Mouse (Mus musculus) ovary, adult 18-20 months (tissue): ENCODE measurements around the gene Hist1h2ah.

ENCODE experiments used
- DNase-seq: peaks from one replicate; pipeline ENCODE4 v3.0.0; 2022; ENCODE audit warnings: low spot score, mixed read lengths

The Hist1h2ah gene

DNA sequence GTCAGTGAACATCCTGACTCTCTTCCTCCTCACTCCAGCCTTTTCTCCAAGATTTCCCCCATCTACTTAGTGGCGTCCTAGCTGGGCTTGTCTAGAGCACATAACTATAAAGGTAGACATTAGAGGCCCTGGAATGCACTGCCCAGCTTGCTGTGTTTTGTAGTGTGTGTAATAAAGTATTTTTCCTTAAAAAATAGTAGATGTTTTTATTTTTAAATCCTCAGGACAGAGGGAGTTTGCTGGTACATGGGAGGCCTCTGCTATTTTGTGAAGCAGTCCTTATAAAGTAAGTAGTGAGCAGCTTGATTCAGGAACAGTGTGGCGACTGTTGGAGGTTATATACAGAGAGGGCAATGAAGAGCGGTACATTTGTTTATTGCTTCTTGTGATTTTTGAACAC lies 26.7 kb downstream of the Hist1h2ah start:
- DNase-seq: no peak

GRCm38 (mm10) chr13:22007872-22008271 lies 27.5 kb downstream of the Hist1h2ah start:
- no peak for DNase-seq

GRCm38 (mm10) chr13:22007121-22007510 lies 28.3 kb downstream of the Hist1h2ah start:
- no peak for DNase-seq

- DNase-seq: no peak
Observed at GRCm38 (mm10) chr13:22006334-22007120, 28.8 kb downstream of the Hist1h2ah start.

DNA sequence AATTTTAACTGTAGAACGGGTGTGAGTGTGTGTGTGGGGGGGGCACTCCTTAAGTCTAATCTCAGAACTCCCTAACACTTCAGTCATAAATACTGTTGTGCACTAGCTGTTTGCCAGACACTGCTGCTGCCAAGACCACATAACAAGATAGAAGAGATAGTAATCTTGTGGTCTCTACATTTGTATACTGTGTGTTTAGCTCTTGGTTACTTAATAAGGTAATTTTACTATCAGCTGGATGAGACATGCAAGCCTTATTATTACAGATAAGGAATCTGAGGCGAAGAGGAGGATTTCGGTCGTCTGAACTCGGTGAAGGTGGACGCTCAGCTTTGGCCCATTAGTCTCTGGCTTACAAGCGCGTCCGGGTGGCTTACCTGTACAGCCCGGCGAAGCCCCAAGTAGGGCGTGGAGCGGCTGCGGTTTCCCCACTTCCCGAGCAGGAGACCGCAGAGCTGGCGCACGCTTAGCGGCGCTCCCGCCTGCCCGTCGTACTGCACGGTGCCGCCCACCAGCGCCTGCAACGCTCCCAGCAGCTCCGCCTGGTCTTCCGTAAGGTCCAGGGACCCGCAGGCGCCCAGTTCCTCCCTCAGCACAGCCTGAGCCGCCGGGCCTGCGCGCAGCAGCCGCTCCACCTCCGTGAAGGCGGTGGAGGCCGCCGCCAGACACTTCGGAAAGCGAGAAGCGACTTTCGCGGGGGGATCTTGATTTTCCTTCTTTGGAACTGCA lies 29.6 kb downstream of the Hist1h2ah start:
- peak; percentile 21 for DNase-seq

DNA sequence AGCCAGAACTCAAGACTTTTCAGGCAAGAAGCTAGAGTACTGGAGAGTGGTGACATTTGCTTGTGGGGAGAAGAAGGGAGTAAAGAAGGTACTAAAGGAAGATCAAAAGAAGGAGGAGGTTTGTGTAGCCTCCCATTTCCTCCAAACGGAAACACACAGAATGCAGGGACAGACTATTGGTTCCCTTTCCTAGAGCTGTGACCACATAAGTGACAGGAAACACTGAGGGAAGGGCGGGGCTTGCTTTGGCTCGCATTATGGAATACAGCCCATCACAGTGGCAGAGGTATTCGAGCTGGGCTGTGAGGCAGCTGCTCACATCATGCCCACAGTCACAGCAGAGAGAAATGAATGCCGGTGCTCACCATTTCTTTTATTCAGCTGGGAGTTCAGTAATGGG lies 33.5 kb downstream of the Hist1h2ah start:
- DNase-seq: no peak

GRCm38 (mm10) chr13:22001346-22001745 lies 34.0 kb downstream of the Hist1h2ah start:
- DNase-seq: no peak

DNA sequence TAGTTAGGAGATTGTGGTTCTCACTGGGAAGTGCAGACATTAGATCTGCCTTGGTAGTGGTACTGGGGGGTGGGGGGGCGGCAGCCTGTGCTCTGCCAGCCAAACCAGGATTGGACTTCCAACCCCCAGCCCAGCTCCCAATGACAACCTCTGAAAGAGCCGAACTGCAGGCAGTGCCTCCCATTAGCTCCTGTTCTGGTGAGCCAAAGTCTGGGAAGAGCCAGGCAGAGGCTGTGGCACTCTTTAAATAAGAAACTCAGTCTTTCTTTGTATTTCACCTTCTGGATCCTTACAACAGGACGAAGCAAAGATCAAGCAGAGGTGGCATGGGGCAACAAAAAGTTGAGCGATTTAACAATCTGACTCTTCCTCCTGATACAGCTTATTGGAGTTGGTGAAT lies 36.2 kb downstream of the Hist1h2ah start:
- no peak for DNase-seq

DNA sequence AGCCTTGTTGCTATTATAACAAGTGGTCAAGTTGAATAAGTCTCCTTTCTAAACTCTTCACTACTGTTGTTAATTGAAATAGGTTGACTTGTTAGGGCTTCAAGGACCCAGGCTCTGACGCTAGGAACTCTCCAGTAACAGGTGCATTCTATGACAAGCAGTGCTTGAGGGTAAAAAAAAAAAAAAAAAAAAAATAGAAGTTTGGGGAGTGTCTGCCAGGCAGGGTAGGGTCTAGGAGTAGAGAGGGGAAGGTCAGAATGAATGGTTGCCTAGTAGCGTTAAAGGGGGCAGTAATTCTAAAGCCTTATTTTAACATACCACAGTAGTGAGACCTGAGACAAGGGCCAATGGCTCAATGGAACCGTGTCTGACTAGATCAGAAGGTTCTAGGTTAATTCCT lies 37.0 kb downstream of the Hist1h2ah start:
- DNase-seq: no peak

- DNase-seq: no peak
Observed at GRCm38 (mm10) chr13:21997821-21998220, 37.5 kb downstream of the Hist1h2ah start.

- no peak for DNase-seq
Observed at GRCm38 (mm10) chr13:21997201-21997820, 38.1 kb downstream of the Hist1h2ah start.

DNA sequence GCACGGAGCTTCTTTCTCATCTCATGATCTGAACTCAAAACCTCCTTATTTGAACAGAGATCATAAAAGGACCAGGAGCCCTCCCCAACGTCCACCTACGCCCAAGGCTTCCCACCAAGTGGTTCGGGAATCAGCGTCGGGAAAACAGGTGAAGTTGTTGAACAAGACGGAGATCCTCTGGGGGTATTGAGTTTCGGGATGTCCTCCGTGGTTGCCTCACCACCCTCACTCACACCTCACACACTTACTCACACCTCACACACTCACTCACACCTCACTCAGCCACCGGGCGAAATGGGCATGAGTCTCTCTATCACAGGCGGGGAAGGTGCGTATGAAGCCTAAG lies 38.6 kb downstream of the Hist1h2ah start:
- DNase-seq: no peak

- no peak for DNase-seq
Observed at GRCm38 (mm10) chr13:21996101-21996839, 39.1 kb downstream of the Hist1h2ah start.

GRCm38 (mm10) chr13:21995331-21995914 lies 39.9 kb downstream of the Hist1h2ah start:
- DNase-seq: no peak

GRCm38 (mm10) chr13:21994896-21995295 lies 40.5 kb downstream of the Hist1h2ah start:
- no peak for DNase-seq

GRCm38 (mm10) chr13:21993957-21994738 lies 41.2 kb downstream of the Hist1h2ah start:
- no peak for DNase-seq

- DNase-seq: no peak
Observed at GRCm38 (mm10) chr13:21992550-21992949, 42.8 kb downstream of the Hist1h2ah start.
